Mouse (Mus musculus) neural tube, embryonic 15.5 days (tissue): ENCODE results near the gene Psmd8. TPM values are rescaled to one million over a fixed set of nuclear protein-coding genes. Genes with fewer than 3 reads are reported as not detected.
"Not testable (repeated sequence)": the region's sequence is repeated elsewhere in the genome, so short reads cannot be mapped to it uniquely, and the experiment has no call there.

Source experiments
- ATAC-seq: fragments of 200-750 bp; cut with Nextera tagmentation; 2 replicates; pipeline ENCODE4 v1.8.0; 2017; ENCODE audit warnings: mild to moderate bottlenecking, moderate TSS enrichment, moderate library complexity; ENCODE audit not compliant: low FRiP score
- H3K27ac ChIP-seq: fragments of 300-500 bp; sonication (generic); replicated peaks from 2 replicates; pipeline ENCODE4 v1.5.1; 2015; ENCODE audit warnings: mild to moderate bottlenecking, inconsistent platforms
- H3K27me3 ChIP-seq: fragments of 300-500 bp; sonication (generic); replicated peaks from 2 replicates; pipeline ENCODE4 v1.6.1; 2015; ENCODE audit warnings: inconsistent platforms
- H3K36me3 ChIP-seq: fragments of 300-500 bp; sonication (generic); 2 replicates; pipeline ENCODE4 v1.6.1; 2015; ENCODE audit warnings: inconsistent platforms
- H3K4me1 ChIP-seq: fragments of 300-500 bp; sonication (generic); 2 replicates; pipeline ENCODE4 v1.6.1; 2015; ENCODE audit warnings: inconsistent platforms
- H3K4me2 ChIP-seq: fragments of 300-500 bp; sonication (generic); 2 replicates; pipeline ENCODE4 v1.6.1; 2015; ENCODE audit warnings: inconsistent platforms, mild to moderate bottlenecking, moderate library complexity
- H3K4me3 ChIP-seq: fragments of 300-500 bp; sonication (generic); replicated peaks from 2 replicates; pipeline ENCODE4 v1.5.1; 2015; ENCODE audit warnings: mild to moderate bottlenecking, inconsistent platforms
- H3K9ac ChIP-seq: fragments of 300-500 bp; sonication (generic); replicated peaks from 2 replicates; pipeline ENCODE4 v1.6.1; 2015; ENCODE audit warnings: mild to moderate bottlenecking, inconsistent platforms
- H3K9me3 ChIP-seq: fragments of 300-500 bp; sonication (generic); replicated peaks from 2 replicates; pipeline ENCODE4 v1.6.1; 2016; ENCODE audit warnings: inconsistent platforms
- WGBS: fragments of 180-500 bp; shearing (Covaris S2); methylation state at CpG from one replicate; pipeline ENCODE4 v1.1.7; 2015; ENCODE audit warnings: mixed read lengths; 5-methylcytosine and 5-hydroxymethylcytosine counted together
- polyA plus RNA-seq: library from polyadenylated mRNA; unstranded; fragments of >200 nt; fragmentation: Nextera tagmentation; extraction: Ambion mirVana; gene quantifications from 2 replicates; pipeline ENCODE4 v1.2.1, GENCODE M21; 2015

The Psmd8 gene
- polyA plus RNA-seq, 1 experiment from 2014 or later: 278 TPM

DNA sequence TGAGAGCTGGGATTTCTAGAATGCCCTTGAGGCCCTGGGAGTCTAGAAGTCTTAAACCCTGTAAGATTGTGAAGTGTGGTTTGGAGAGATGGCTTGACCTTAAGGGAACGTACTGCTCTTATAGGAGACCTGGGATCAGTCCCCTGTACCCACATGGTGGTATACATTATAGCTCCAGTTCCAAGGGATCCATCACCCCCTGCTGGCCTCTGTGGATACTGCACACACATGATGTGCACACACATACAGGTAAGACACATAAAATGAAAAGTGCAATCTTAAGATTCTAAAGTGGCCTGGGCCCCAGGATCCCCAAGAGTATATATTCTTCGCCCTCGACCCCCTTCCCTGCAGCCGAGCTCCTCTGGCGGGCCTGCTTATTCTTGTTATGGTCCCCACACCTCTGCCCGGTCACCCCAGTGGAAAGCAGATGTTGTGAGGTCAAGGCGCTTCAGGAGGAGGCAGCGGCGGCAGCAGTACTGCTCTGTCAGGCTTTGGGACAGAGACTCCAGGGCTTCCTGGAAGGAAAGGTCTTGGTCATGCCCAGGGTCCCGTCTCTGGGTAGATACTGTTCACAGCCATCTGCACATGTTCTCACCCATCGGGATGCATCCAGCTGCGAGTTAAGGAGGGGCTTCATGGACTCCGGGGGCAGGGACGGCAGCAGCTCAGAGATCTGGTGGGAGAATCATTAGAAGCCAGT lies 26.3 kb downstream of the Psmd8 start:
- H3K27ac ChIP-seq: no peak overlapping the region
- H3K4me1 ChIP-seq: peaks cover 15% of the 10 kb centered on the region
- H3K4me3 ChIP-seq: no peak overlapping the region
- ATAC-seq: no peak
- 98% methylated on average over 14 of the region's 14 CpGs for WGBS
- 0 out of 2 replicates have a peak, but pooled peaks cover 5% of the 10 kb centered on the region for H3K36me3 ChIP-seq
- H3K4me2 ChIP-seq: no peak overlapping the region
- no peaks in the 10 kb centered on the region for H3K9me3 ChIP-seq
- H3K27me3 ChIP-seq: peaks cover under 1% of the 10 kb centered on the region; the same call in 1 of the 2 replicates
- no peak overlapping the region for H3K9ac ChIP-seq

DNA sequence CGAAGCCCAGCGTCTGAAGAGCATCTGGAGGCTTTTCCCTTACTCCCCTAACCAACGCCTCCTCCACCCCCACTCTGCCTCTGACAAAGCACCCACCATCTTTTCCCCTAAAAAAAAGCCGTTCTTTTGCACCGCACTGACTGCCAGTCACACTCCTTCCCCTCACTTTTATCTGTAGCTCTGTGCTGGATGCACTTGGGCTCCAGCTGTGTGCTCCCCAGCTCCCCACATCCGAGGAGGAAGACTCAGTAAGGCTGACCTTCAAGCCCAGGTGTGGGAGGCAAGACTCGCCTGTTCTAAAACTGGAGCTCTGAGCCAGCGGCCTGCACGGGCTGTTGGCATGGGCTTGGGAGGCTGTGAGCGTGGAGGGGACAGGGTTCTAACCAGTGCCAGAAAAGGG lies 29.0 kb downstream of the Psmd8 start:
- Histone ChIP-seq H3K4me2 (no peak overlapping the region), H3K9ac (no peak overlapping the region), H3K27me3 (no peaks in the 10 kb centered on the region), H3K4me1 (peaks cover 13% of the 10 kb centered on the region), H3K4me3 (no peak overlapping the region), H3K27ac (no peak overlapping the region), H3K36me3 (0 out of 2 replicates have a peak, but pooled peaks cover 5% of the 10 kb centered on the region), H3K9me3 (no peaks in the 10 kb centered on the region)
- no peak for ATAC-seq
- WGBS: 69% methylated on average over 10 of the region's 10 CpGs

DNA sequence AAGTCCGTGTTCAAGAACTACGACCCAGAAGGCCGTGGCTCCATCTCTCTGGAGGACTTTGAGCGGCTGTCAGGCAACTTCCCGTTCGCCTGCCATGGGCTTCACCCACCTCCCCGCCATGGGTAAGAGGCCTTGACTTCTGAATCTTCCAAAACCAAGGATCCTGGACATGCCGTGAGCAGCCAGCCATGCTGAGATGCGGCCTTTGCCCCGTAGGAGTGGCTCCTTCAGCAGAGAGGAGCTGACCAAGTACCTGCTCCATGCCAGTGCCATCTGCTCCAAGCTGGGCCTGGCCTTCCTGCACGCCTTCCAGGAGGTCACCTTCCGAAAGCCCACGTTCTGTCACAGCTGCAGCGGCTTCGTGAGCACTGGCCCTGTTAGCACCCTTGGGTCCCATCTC lies 31.7 kb downstream of the Psmd8 start:
- Histone ChIP-seq H3K27ac (no peak overlapping the region), H3K4me2 (no peak overlapping the region), H3K4me1 (no peaks in the 10 kb centered on the region), H3K9me3 (no peaks in the 10 kb centered on the region), H3K4me3 (no peak overlapping the region), H3K36me3 (no peaks in the 10 kb centered on the region), H3K9ac (no peak overlapping the region), H3K27me3 (no peaks in the 10 kb centered on the region)
- WGBS: 91% methylated on average over 15 of the region's 15 CpGs
- no peak for ATAC-seq

DNA sequence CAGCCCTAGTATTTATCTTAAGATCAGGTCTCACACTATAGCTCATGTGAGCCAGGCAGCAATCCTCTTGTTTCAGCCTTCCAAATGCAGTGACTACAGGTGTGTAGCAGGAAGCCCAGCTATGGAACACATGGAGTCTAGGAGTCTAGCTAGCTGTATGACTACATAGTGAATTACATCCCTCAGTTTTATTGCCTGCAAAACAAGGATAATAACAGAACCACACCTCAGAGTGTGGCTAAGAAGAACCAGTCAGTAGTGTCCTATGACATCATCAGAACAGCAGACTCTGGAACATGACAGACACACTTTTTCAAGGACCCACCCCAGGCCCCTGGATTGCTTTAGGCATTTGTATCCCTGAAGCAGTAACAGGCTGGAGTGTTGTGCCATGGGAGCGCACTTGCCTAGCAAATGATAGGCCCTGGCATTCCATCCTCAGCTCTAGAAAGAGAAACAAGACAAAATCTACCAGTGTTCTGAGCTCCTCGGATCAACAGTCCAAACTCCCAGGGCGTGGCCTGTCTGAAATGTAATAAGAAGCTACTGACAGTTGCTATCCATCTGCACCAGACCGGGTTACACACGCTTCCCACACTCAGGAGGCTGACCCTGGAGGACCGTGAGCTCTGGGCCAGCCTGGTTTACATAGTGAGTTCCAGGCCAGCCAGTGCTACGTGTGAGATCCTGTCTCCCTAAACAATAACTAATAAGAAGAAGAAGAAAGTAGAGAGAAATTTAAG lies 33.7 kb downstream of the Psmd8 start:
- no peak for ATAC-seq
- no peak overlapping the region for H3K4me3 ChIP-seq
- H3K9ac ChIP-seq: no peak overlapping the region
- no peak overlapping the region for H3K4me2 ChIP-seq
- H3K9me3 ChIP-seq: no peaks in the 10 kb centered on the region
- H3K36me3 ChIP-seq: no peaks in the 10 kb centered on the region
- 88% methylated on average over 7 of the region's 7 CpGs for WGBS
- no peaks in the 10 kb centered on the region for H3K27me3 ChIP-seq
- H3K4me1 ChIP-seq: no peaks in the 10 kb centered on the region
- H3K27ac ChIP-seq: no peak overlapping the region

DNA sequence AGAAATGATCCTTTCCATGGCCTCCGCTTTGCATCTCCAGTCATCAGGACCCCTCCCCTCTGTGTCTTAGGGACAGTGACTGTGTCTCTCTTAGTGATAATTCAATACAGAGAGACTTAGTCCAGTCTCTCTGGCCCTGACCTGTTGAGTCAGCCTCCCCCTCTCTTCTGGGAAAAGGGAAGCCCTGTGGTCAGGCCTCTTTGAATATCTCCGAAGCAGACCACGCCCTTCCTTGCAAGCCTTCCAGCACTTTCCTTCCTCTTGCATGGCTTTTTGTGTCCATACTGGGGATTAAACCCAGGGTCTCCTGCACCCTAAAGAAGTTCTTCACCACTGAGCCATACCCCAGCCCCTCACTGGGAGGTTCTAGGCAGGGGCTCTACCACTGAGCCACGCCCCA lies 36.5 kb downstream of the Psmd8 start:
- Histone ChIP-seq H3K27ac (no peak overlapping the region), H3K4me1 (no peaks in the 10 kb centered on the region), H3K9me3 (no peaks in the 10 kb centered on the region), H3K4me3 (no peak overlapping the region), H3K9ac (no peak overlapping the region), H3K4me2 (no peak overlapping the region), H3K27me3 (no peaks in the 10 kb centered on the region), H3K36me3 (no peaks in the 10 kb centered on the region)
- ATAC-seq: no peak
- 96% methylated on average over 4 of the region's 4 CpGs for WGBS

DNA sequence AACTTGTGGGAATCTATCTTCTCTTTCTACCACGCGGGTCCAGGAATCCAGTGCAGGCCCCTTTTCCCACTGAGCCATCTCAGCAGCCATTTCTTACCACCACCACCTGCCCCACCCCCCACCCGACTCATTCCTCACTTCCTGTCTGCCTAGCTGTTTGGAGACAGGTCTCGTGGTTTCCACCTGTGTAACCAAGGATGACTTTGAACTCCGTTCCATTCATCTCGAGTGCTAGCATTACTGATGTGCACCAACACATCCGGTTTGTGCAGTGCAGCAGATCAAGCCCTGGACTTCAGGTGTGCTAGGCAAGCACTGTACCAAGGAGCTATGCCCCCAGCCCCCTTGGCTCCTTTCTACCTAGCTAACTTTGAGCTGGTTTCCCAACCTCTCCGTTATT lies 39.1 kb downstream of the Psmd8 start:
- Histone ChIP-seq H3K27me3 (peaks cover 5% of the 10 kb centered on the region; the same call in 1 of the 2 replicates), H3K27ac (no peak overlapping the region), H3K9me3 (no peaks in the 10 kb centered on the region), H3K9ac (no peak overlapping the region), H3K4me2 (no peak overlapping the region), H3K36me3 (no peaks in the 10 kb centered on the region), H3K4me3 (no peak overlapping the region), H3K4me1 (no peaks in the 10 kb centered on the region)
- 90% methylated on average over 8 of the region's 8 CpGs for WGBS
- no peak for ATAC-seq

DNA sequence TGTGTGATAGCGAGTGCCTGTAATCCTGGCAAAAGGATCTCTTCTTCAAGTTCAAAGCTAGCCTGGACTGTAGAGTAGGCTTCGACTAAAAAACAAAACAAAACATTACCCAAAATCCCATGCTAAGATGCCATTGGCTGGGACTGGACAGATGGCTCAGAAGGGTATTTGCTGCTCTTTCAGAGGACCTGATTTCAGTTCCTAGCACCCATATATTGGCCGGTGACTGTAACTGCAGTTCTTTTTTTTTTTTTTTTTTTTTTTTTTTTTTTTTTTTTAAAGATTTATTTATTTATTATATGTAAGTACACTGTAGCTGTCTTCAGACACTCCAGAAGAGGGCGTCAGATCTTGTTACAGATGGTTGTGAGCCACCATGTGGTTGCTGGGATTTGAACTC lies 41.3 kb downstream of the Psmd8 start:
- H3K9ac ChIP-seq, H3K9me3 ChIP-seq, ATAC-seq, H3K4me2 ChIP-seq, H3K27ac ChIP-seq, H3K36me3 ChIP-seq, H3K4me3 ChIP-seq: not testable (repeated sequence)
- 93% methylated on average over 3 of the region's 4 CpGs for whole genome bisulfite sequencing
- H3K4me1 ChIP-seq: peaks cover 11% of the 10 kb centered on the region
- H3K27me3 ChIP-seq: peaks cover 20% of the 10 kb centered on the region

DNA sequence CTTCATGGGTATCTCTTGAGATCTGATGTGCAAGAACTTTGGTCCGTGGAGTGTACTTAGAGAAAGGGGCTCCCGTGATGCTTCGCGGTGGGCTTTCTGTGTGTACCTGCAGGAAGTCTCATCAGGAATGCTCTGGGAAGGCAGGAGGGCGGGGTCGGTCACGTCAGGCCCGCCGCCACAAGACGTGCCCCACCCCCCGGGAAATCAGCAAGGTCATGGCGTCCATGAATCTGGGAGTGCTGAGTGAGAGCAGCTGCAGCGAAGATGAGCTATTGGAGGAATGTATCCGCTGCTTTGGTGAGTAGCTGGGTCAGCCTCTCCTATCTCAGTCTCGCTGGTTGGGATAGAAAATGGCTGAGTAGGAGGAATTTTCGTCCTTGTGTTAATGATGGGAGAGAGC lies 43.1 kb downstream of the Psmd8 start:
- H3K27ac ChIP-seq: no peak overlapping the region
- no peaks in the 10 kb centered on the region for H3K9me3 ChIP-seq
- H3K36me3 ChIP-seq: no peaks in the 10 kb centered on the region
- no peak overlapping the region for H3K4me2 ChIP-seq
- H3K9ac ChIP-seq: no peak overlapping the region
- WGBS: 47% methylated on average over 16 of the region's 16 CpGs
- peaks cover 12% of the 10 kb centered on the region for H3K4me1 ChIP-seq
- H3K4me3 ChIP-seq: no peak overlapping the region
- no peak for ATAC-seq
- H3K27me3 ChIP-seq: peaks cover 20% of the 10 kb centered on the region

DNA sequence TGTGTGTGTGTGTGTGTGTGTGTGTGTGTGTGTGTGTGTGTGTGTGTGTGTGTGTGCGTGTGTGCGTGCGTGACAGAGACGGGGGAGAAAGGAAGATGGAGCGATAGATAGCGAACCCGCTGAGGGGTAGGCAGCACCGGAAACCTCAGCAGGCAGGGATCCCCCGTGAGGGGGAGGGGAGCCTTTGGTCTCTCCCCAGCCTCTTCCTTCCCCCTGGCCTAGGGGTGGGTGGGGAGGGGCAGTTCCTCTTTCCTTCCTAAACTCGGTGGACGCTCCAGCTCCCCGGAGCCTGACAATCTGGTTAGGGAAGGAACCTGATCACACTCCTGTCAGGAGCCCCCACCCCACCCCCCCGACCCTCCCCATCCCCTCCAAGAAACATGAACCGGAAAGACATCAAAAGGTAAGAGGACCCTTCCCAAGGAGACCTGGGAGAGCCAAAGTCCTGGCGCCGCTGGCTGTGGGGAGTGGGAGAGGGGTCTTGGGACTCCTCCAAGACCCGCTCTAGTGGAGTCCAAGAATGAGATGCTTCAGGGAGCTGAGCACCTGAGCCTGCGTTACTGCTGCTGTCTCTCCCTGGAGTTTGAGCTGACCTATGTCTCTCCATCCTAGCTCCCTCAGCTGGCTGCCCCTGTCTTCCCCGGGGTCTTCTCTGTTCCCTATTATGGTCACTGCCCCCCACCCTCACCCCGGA lies 45.7 kb downstream of the Psmd8 start, which contains the start of gene Rasgrp4:
Gene Rasgrp4, plus strand, starts transcription at position 159 of the 694 bp plus-strand sequence.
- no peak; the same call in 1 of the 2 replicates for ATAC-seq
- 2% methylated on average over 15 of the region's 20 CpGs for WGBS
- no peaks in the 10 kb centered on the region for H3K36me3 ChIP-seq
- peak within 1 kb of the TSS; percentile 24 for H3K4me3 ChIP-seq
- H3K9ac ChIP-seq: 0 out of 2 replicates have a peak within 1 kb of the TSS, but pooled peaks have one; percentile 28
- H3K27me3 ChIP-seq: peaks cover 20% of the 10 kb centered on the region
- H3K4me2 ChIP-seq: peak within 1 kb of the TSS; percentile 53
- H3K9me3 ChIP-seq: no peaks in the 10 kb centered on the region
- no peak within 1 kb of the TSS for H3K27ac ChIP-seq
- H3K4me1 ChIP-seq: peaks cover 12% of the 10 kb centered on the region

DNA sequence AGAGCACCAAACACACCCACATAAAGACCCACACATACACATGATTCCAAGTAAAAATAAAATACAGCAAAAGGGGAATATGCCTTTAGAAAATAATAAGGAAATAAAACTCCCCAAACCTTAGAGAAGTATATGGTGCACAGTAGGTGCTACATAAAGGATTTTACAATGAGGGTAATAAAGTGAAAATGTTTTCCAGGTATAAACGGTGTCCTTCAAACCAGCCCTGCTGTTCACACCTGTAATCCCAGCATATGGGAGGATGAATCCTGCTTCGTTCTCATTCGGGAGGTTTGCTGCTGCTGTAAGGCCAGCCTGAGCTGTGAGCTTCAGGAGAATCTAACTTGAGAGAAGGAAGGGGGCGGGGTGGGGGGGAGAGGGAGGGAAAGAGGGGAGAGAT lies 46.3 kb downstream of the Psmd8 start:
- Histone ChIP-seq H3K4me1 (peaks cover 12% of the 10 kb centered on the region), H3K27ac (no peak overlapping the region), H3K27me3 (peaks cover 20% of the 10 kb centered on the region), H3K4me3 (peak overlapping the region; percentile 24), H3K4me2 (peak overlapping the region; percentile 53), H3K9ac (no peak overlapping the region), H3K9me3 (no peaks in the 10 kb centered on the region), H3K36me3 (no peaks in the 10 kb centered on the region)
- WGBS: 4% methylated on average over 4 of the region's 4 CpGs
- no peak for ATAC-seq

DNA sequence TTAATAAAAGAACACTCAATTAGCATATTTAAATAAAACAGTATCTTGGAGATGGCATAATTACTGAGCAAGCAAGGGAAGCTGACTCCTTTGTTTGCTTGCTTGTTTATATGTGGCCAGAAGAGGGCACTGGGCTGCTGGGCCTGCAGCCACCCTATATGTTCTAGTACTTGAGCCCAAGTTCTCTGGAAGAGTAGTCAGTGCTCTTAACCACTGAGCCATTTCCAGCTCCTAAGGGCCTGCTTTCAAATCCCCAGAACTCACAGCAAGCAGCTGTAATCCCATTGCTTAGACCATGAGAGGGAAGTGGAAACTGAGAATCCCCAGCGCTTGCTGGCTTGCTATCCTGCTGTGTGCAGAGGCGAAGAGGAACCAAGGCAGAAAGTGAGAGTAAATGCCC lies 51.8 kb downstream of the Psmd8 start:
- ATAC-seq: no peak

More for the DNA sequence above, 51.8 kb downstream of the Psmd8 start:
- no peak overlapping the region for H3K4me3 ChIP-seq
- H3K36me3 ChIP-seq: no peaks in the 10 kb centered on the region
- H3K9ac ChIP-seq: no peak overlapping the region
- WGBS: 75% methylated on average over 2 of the region's 2 CpGs
- H3K27me3 ChIP-seq: peaks cover 8% of the 10 kb centered on the region; the same call in 1 of the 2 replicates
- no peak overlapping the region for H3K4me2 ChIP-seq
- H3K27ac ChIP-seq: no peak overlapping the region
- no peaks in the 10 kb centered on the region for H3K9me3 ChIP-seq
- H3K4me1 ChIP-seq: peaks cover 8% of the 10 kb centered on the region; the same call in 1 of the 2 replicates
